Mouse (Mus musculus) liver, adult 2 months (tissue): Measurements from ENCODE around the gene Zmiz1. TPM values are rescaled to one million over a fixed set of nuclear protein-coding genes. Genes with fewer than 3 reads are reported as not detected.

Experiments
- DNase-seq: peaks from one replicate; pipeline ENCODE4 v3.0.0-alpha.2; 2011; ENCODE audit warnings: low read depth, low spot score; ENCODE audit errors: extremely low read depth
- H3K27ac ChIP-seq: fragments of 200-500 bp; replicated peaks from 2 replicates; pipeline ENCODE4 v1.5.1; 2012; ENCODE audit warnings: low read depth, mild to moderate bottlenecking, control low read depth, inconsistent platforms, low read length; ENCODE audit not compliant: insufficient read depth
- H3K27me3 ChIP-seq: fragments of 200-500 bp; 2 replicates; pipeline ENCODE4 v1.6.1; 2012; ENCODE audit warnings: mild to moderate bottlenecking, moderate library complexity, low read length, inconsistent platforms; ENCODE audit not compliant: control insufficient read depth, insufficient read depth
- H3K36me3 ChIP-seq: fragments of 200-500 bp; 2 replicates; pipeline ENCODE4 v1.6.1; 2012; ENCODE audit warnings: low read length, inconsistent platforms; ENCODE audit not compliant: control insufficient read depth, insufficient read depth
- H3K4me1 ChIP-seq: fragments of 200-500 bp; 2 replicates; pipeline ENCODE4 v1.6.1; 2011; ENCODE audit warnings: low read length; ENCODE audit not compliant: control insufficient read depth, insufficient read depth
- H3K4me3 ChIP-seq: fragments of 200-500 bp; 2 replicates; pipeline ENCODE4 v1.5.1; 2011; ENCODE audit warnings: low read depth, mild to moderate bottlenecking, control low read depth, low read length, moderate library complexity; ENCODE audit not compliant: insufficient read depth
- H3K79me2 ChIP-seq: fragments of 200-500 bp; 2 replicates; pipeline ENCODE4 v1.6.1; 2012; ENCODE audit warnings: inconsistent platforms, mild to moderate bottlenecking, low read length, moderate library complexity; ENCODE audit not compliant: control insufficient read depth, insufficient read depth
- H3K9ac ChIP-seq: fragments of 200-500 bp; 2 replicates; pipeline ENCODE4 v1.6.1; 2012; ENCODE audit warnings: low read depth, mild to moderate bottlenecking, control low read depth, inconsistent platforms, low read length
- CTCF ChIP-seq: fragments of 200-500 bp; IDR thresholded peaks from 2 replicates; pipeline ENCODE4 v1.5.1; 2011; ENCODE audit warnings: low read depth, low read length, control low read depth
- POLR2A ChIP-seq: fragments of 200-500 bp; IDR thresholded peaks from 2 replicates; pipeline ENCODE4 v1.6.1; 2011; ENCODE audit warnings: low read length, control low read depth; ENCODE audit not compliant: insufficient read depth; ENCODE audit errors: extremely low read depth
- WGBS: fragments of 180-500 bp; shearing (Covaris S2); methylation state at CpG from one replicate; pipeline ENCODE4 v1.1.7; 2018; 5-methylcytosine and 5-hydroxymethylcytosine counted together
- polyA plus RNA-seq: library from polyadenylated mRNA; depleted of rRNA; stranded (reverse); fragments of >200 nt; gene quantifications from 2 replicates; pipeline ENCODE4 v1.2.3, GENCODE M21; 2012
- total RNA-seq: library from RNA; depleted of rRNA; stranded (reverse); fragments of >200 nt; gene quantifications from 2 replicates; pipeline ENCODE4 v1.2.3, GENCODE M21; 2014

Gene Zmiz1
- total and polyA plus RNA-seq, 2 experiments: 5.3 to 10.2 TPM

DNA sequence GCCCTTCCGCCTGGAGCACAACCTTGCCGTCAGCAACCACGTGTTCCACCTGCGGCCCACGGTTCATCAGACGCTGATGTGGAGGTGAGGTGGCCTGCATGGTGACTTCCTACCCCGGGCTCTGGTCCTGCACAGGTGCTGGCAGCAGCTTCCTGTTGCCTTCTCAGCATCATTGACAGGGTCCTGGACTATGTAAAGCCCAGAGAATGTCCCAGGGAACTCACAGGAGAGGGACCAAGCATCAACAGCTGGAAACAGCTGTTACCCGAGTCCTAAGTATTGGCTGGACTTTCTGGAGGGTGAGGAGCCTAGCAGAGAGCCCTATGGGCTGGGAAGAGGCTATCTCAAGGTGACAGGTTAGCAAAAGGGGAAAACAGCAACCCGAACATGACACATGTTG lies 192.9 kb downstream of the Zmiz1 start:
- no peak for DNase-seq
- Histone ChIP-seq H3K27me3 (no peaks in the 10 kb centered on the region), H3K9ac (no peak overlapping the region), H3K79me2 (no peaks in the 10 kb centered on the region), H3K4me1 (no peaks in the 10 kb centered on the region), H3K4me3 (no peak overlapping the region), H3K27ac (no peak overlapping the region), H3K36me3 (peaks cover 70% of the 10 kb centered on the region)
- 93% methylated on average over 9 of the region's 9 CpGs for WGBS
- TF ChIP-seq POLR2A: no peak
- TF ChIP-seq CTCF: no peak

DNA sequence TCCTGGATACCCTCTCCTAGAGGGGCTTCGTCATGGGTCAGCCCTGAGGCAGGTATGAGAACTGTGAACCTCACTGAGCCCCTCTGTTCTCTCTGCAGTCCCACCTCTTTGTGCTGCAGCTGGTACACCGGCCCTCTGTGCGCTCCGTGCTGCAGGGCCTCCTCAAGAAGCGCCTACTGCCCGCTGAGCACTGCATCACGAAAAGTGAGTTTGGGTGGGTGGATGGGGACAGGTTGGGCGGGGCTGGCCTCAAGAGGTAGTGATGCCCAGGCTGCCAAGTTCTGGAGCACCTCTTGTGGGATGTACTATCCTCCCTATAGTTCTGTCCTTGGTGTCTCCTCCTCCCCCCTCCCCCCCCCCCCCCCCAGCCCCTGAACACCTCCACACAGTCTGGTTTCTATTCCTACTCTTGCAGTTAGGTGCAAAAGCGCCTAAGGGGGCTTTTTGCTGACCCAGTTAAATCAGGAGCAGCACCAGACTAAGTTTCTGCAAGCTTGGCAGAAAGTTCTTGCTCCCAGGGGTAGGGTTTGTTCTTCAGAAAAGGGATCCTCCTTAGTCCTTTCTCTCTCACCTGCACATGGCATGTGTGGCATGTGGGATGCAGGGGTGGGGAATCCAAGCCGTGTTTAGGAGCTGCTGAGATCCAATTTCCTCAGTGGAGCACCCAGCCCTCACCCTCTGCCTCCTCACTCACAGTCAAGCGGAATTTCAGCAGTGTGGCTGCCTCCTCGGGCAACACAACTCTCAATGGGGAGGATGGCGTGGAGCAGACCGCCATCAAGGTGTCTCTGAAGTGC lies 195.6 kb downstream of the Zmiz1 start:
- no peak overlapping the region for H3K27ac ChIP-seq
- peaks cover 63% of the 10 kb centered on the region for H3K36me3 ChIP-seq
- H3K79me2 ChIP-seq: no peaks in the 10 kb centered on the region
- DNase-seq: no peak
- TF ChIP-seq POLR2A: no peak
- no peak for TF ChIP-seq CTCF
- no peak overlapping the region for H3K4me3 ChIP-seq
- 95% methylated on average over 14 of the region's 14 CpGs for WGBS
- no peaks in the 10 kb centered on the region for H3K4me1 ChIP-seq
- H3K9ac ChIP-seq: no peak overlapping the region
- no peaks in the 10 kb centered on the region for H3K27me3 ChIP-seq

DNA sequence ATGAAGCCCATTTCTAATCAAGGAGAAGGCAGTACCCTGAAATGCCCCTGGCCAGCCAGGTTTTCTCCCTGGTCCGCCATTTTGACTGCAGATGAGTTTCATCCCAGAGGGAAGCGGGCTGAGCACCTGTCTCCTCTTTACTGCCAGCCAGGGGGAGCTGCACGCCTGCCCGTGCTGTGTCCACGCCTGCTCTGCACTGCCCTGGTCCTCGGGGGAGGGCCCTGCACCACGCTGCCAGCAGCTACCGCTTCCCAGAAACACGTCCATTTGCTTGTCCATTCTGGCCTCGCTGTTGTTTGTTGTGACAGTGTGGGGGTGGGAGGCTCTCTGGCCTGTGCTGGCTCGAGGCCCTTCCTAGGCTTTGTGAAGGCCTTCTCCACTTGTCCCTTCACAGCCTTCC lies 201.7 kb downstream of the Zmiz1 start:
- Histone ChIP-seq H3K36me3 (peaks cover 24% of the 10 kb centered on the region), H3K79me2 (no peaks in the 10 kb centered on the region), H3K4me3 (no peak overlapping the region), H3K4me1 (no peaks in the 10 kb centered on the region), H3K27ac (no peak overlapping the region), H3K9ac (no peak overlapping the region), H3K27me3 (no peaks in the 10 kb centered on the region)
- 37% methylated on average over 11 of the region's 11 CpGs for WGBS
- TF ChIP-seq CTCF (peak; percentile 69), POLR2A (no peak)
- peak; percentile 60 for DNase-seq

DNA sequence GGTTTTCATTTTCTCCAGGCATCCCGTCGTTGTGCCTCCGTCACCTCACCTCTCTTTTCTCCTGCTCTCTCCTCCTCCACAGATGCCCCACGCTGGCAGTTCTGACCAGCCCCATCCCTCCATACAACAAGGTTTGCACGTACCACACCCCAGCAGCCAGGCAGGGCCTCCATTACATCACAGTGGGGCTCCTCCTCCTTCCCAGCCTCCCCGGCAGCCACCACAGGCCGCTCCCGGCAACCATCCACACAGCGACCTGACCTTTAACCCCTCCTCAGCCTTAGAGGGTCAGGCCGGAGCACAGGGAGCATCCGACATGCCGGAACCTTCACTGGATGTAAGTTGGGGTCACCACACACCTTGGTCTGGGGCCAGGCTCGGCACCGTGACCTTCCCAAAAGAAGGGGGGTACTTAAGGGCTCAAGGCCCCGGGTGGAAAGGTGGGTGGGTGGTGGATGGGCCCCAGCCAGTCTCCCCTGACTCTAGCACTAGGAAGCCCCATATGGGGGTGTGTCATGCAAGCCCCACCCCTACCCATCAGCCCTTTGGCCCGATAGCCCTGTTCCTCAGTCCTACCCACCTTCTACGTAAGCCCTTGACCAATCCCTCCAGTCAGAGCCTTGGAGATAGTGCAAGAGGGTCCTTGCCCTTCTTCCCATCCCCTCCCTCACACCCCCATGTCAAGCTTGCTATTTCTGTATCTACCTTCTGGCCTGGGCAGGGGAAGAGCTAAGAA lies 202.4 kb downstream of the Zmiz1 start:
- Histone ChIP-seq H3K4me3 (no peak overlapping the region), H3K4me1 (no peaks in the 10 kb centered on the region), H3K79me2 (no peaks in the 10 kb centered on the region), H3K27ac (no peak overlapping the region), H3K9ac (no peak overlapping the region), H3K27me3 (no peaks in the 10 kb centered on the region), H3K36me3 (peaks cover 24% of the 10 kb centered on the region)
- no peak for DNase-seq
- no peak for TF ChIP-seq CTCF
- WGBS: 64% methylated on average over 17 of the region's 17 CpGs

DNA sequence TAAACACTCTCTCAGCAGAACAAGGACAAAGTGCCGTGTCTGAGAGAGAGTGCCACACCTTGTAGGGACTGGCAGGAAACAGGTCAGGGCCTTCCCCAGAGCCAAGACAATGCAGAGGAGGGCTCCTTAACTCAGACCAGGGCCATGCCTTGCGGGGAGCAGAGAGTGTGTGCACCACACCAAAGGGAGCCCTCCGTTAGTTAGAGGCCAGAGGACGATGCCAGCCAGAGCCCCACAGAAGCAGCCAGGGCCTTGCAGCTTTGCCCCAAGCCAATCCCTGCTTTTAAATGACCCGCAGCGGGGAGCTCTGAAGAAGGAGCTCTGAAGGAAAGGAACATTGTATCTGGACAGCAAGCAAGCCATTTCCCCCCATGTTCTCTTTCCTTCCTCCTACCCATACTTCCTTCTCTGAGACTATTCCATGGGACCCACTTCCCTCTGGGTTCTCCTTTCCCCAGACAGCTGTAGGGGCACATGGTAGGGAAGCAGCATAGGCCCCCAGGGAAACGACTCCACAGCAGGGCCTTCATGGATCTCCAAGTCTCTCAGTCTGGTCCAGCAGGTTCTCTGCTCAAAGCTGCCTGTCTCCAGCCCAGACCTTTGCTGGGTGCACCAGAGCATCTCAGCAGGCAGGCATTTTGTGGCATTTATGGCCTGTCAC lies 204.8 kb downstream of the Zmiz1 start:
- H3K36me3 ChIP-seq: peaks cover 11% of the 10 kb centered on the region
- H3K27ac ChIP-seq: no peak overlapping the region
- no peaks in the 10 kb centered on the region for H3K79me2 ChIP-seq
- no peak for DNase-seq
- TF ChIP-seq POLR2A (no peak), CTCF (no peak)
- no peak overlapping the region for H3K4me3 ChIP-seq
- H3K9ac ChIP-seq: no peak overlapping the region
- no peaks in the 10 kb centered on the region for H3K27me3 ChIP-seq
- no peaks in the 10 kb centered on the region for H3K4me1 ChIP-seq
- WGBS: 78% methylated on average over 7 of the region's 7 CpGs
